Mouse (Mus musculus): Measurements from ENCODE around the gene Vps45.
A peak's percentile ranks its signal among the peaks of the same experiment; 100 is the strongest.

DNA sequence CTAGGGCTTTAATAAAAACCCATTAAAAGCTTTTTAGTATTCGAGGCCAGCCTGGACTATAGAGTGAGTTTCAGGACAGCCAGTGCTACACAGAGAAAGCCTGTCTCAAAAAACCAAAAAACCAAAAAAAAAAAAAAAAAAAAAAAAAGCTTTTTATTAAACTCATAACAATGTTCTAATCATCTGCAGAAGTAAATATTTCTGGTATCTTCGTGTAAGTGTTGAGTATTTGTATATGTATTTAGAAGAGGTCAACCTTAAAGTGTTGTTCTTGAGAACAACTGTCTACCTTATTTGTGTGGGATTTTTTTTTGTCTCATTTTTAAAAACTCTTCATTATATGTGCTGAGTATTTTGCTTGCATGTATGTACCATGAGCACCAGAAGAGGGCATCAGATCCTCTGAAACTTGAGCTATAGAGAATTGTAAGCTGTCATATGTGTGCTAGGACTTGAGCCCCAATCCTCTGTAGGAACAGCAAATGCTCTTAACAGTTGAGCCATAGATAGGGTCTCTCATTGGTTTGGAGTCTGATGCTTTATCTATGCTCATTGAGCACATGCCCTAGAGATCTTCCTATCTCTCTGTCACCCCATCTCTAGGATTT is 31.7 kb upstream of the Vps45 start:
- TF ChIP-seq GATA1 (IDR thresholded peaks at IDR 0.05; ENCODE audit: low read depth, low read length) = no peak
- no peak for TF ChIP-seq NELFE (IDR thresholded peaks at IDR 0.05; ENCODE audit: low read depth, low read length)
- TF ChIP-seq CTCF (IDR thresholded peaks at IDR 0.05 in 2 of 3, conservative IDR thresholded peaks at IDR 0.05 in 1 of 3; ENCODE audit: control insufficient read depth in 1 of 3, insufficient read depth in 1 of 3, low read depth in 2 of 3, low read length in 3 of 3, poor library complexity in 1 of 3, severe bottlenecking in 1 of 3) = peak in 2 of 3 experiments; percentile 53 to 81; a peak in 4 of 6 replicates
- 0 out of 2 replicates have a peak, but pooled peaks have one; percentile 32 for TF ChIP-seq MXI1 (IDR thresholded peaks at IDR 0.05; ENCODE audit: low read depth, low read length)
- no peak for TF ChIP-seq UBTF (IDR thresholded peaks at IDR 0.05; ENCODE audit: borderline replicate concordance, insufficient read depth, low read depth, low read length)
- no peak for TF ChIP-seq HCFC1 (IDR thresholded peaks at IDR 0.05; ENCODE audit: low read depth, low read length)
- TF ChIP-seq CHD1 (IDR thresholded peaks at IDR 0.05; ENCODE audit: low read depth, low read length) = no peak
- TF ChIP-seq USF2 (IDR thresholded peaks at IDR 0.05; ENCODE audit: borderline replicate concordance in 1 of 2, insufficient read depth in 1 of 2, low read depth in 1 of 2, low read length in 2 of 2) = no peak
- TF ChIP-seq POLR2A (IDR thresholded peaks at IDR 0.05; ENCODE audit: control insufficient read depth in 1 of 2, insufficient read depth in 1 of 2, low read depth in 1 of 2, low read length in 2 of 2, poor library complexity in 1 of 2) = no peak
- 0 out of 4 replicates have a peak, but pooled peaks of 1 of the 2 experiments have one; percentile 9 for TF ChIP-seq EP300 (IDR thresholded peaks at IDR 0.05; ENCODE audit: low read depth in 1 of 2, low read length in 2 of 2)
- TF ChIP-seq SIN3A (IDR thresholded peaks at IDR 0.05; ENCODE audit: low read length) = peak; percentile 52
- peak; percentile 84 for TF ChIP-seq ZC3H11A (IDR thresholded peaks at IDR 0.05; ENCODE audit: low read depth, low read length)
